Mouse (Mus musculus): ENCODE results near the gene Gpr162. TPM values are rescaled to one million over a fixed set of nuclear protein-coding genes. Genes with fewer than 3 reads are reported as not detected.

Gpr162 gene
- polyA plus RNA-seq (2014; fragmentation: Nextera tagmentation; extraction: Ambion mirVana): 0.59 and 0.72 TPM in 2 replicates

DNA sequence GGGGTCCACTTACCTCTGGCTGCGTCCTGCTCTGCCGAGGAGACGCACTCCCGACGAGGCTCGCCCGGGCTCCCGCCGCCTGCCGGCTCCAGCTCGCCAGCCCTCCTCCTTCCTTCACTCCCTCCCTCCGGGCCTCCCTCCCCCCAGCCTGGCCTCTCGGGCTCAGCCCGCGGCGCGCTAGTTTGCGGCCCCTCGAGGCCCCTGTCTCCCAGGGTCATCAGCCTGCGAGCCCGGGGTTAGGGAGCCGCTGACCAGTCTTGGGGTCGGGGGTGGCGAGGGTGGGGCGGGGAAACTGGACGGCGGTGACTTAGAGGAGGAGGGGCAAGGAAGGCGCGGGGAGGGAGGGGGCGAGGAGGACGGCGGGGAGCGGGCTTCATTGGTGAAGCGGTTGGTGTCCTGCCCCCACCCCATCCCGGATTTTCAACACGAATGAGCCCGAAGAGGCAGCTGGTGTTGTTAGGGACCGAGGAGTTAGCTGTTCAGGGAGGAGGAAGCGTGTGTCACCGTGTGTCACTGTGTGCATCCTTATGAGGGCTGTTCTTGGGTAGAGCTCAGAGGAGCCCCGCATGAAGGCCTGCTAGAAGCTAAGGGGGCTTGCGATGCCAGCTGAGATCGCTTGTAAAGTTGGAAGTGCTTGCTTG is at the start of gene Gpr162:
Gpr162 (minus strand) TSS at position 326 of the 641 bp plus-strand sequence.
- ATAC-seq (replicated peaks; ENCODE audit: insufficient number of reproducible peaks, low FRiP score, low TSS enrichment, low read depth): peak; percentile 36; the same call in 1 of the 2 replicates
- WGBS: 2% methylated on average over 26 of the region's 43 CpGs
- H3K36me3 ChIP-seq (replicated peaks; ENCODE audit: control insufficient read depth, insufficient read depth, low read depth, low read length): no peaks in the 10 kb centered on the region
- H3K27me3 ChIP-seq (ENCODE audit: control insufficient read depth, insufficient read depth, low read length): peaks cover 2% of the 10 kb centered on the region; the same call in 1 of the 2 replicates
- H3K4me1 ChIP-seq (ENCODE audit: control insufficient read depth, insufficient read depth, low read length): peaks cover 10% of the 10 kb centered on the region
- H3K4me2 ChIP-seq (ENCODE audit: low read depth, low read length): peak within 1 kb of the TSS; percentile 98
- peak within 1 kb of the TSS; percentile 71 for H3K9ac ChIP-seq (replicated peaks; ENCODE audit: low read length)
- no peak within 1 kb of the TSS for H3K27ac ChIP-seq (replicated peaks; ENCODE audit: low read depth, low read length)
- H3K4me3 ChIP-seq (ENCODE audit: low read depth, low read length): peak within 1 kb of the TSS; percentile 54
- no peaks in the 10 kb centered on the region for H3K9me3 ChIP-seq (replicated peaks; ENCODE audit: control insufficient read depth, low read length)
- peak; percentile 79 for DNase-seq (ENCODE audit: low spot score)

DNA sequence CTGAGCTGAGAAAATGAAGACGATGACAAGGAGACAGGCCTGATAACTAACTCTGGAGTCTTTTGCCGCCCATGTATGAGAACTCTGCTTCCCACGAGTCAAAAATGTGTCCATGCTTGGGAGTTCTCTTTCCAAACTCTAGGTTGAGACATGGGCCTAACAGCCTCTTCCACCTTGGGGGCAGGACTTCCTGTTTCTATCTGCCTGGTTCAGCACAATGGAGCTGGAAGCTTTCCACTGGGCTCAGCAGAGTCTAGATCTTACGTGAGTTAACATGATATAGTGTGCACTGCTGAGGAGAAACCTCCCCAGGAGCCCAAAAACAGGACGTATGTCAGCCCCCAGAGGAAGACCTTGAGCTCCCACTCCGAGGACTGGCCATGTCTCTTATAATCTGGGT is 49.4 kb upstream of the Gpr162 start:
- Histone ChIP-seq H3K27ac (replicated peaks; ENCODE audit: low read depth, low read length) (no peak overlapping the region), H3K9me3 (replicated peaks; ENCODE audit: control insufficient read depth, low read length) (no peaks in the 10 kb centered on the region), H3K9ac (replicated peaks; ENCODE audit: low read length) (no peak overlapping the region), H3K36me3 (replicated peaks; ENCODE audit: control insufficient read depth, insufficient read depth, low read depth, low read length) (peaks cover 5% of the 10 kb centered on the region; the same call in 1 of the 2 replicates), H3K4me2 (ENCODE audit: low read depth, low read length) (no peak overlapping the region), H3K27me3 (ENCODE audit: control insufficient read depth, insufficient read depth, low read length) (no peaks in the 10 kb centered on the region), H3K4me1 (ENCODE audit: control insufficient read depth, insufficient read depth, low read length) (peaks cover 6% of the 10 kb centered on the region), H3K4me3 (ENCODE audit: low read depth, low read length) (no peak overlapping the region)
- ATAC-seq (replicated peaks; ENCODE audit: insufficient number of reproducible peaks, low FRiP score, low TSS enrichment, low read depth) (no peak), DNase-seq (ENCODE audit: low spot score) (no peak)
- WGBS: 72% methylated on average over 6 of the region's 6 CpGs

DNA sequence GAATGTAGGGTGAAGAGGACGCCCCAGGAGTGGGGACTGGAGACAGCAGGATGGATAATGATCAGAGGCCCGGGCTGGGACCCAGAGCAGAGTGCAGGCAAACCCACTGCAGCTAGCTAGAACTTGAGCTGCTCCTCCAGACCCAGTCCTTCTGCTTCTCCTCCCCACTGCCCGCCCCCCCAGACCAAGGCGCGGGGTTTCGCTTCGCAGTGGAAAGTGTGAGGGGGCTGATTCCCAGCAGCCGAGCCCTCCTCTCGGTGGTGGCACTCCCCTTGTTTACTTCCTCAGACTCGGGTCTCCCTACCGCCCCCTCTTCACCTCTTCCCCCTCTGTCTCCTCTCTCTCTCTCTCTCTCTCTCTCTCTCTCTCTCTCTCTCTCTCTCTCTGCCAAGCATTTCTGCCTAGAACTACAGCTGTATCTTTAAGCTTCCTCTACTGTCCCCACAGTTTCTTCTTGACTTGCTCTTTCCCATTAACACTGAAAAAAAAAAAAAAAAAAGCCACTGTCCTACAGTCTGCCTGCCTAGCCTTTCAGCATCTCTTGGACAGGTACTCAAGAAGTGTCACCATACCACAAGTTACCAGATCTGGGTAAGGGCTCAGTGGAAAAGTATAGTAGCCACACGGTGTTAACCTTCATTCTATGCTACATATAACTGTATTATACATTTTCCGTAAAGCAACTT is 47.9 kb upstream of the Gpr162 start, which contains the start of gene Lag3:
Lag3 (minus strand) TSS at position 173 of the 686 bp plus-strand sequence.
- WGBS: 19% methylated on average over 13 of the region's 13 CpGs
- Histone ChIP-seq H3K4me1 (ENCODE audit: control insufficient read depth, insufficient read depth, low read length) (peaks cover 6% of the 10 kb centered on the region), H3K9me3 (replicated peaks; ENCODE audit: control insufficient read depth, low read length) (no peaks in the 10 kb centered on the region), H3K36me3 (replicated peaks; ENCODE audit: control insufficient read depth, insufficient read depth, low read depth, low read length) (peaks cover 5% of the 10 kb centered on the region; the same call in 1 of the 2 replicates), H3K4me3 (ENCODE audit: low read depth, low read length) (no peak within 1 kb of the TSS), H3K27ac (replicated peaks; ENCODE audit: low read depth, low read length) (no peak within 1 kb of the TSS), H3K9ac (replicated peaks; ENCODE audit: low read length) (no peak within 1 kb of the TSS), H3K27me3 (ENCODE audit: control insufficient read depth, insufficient read depth, low read length) (no peaks in the 10 kb centered on the region), H3K4me2 (ENCODE audit: low read depth, low read length) (no peak within 1 kb of the TSS)
- DNase-seq (ENCODE audit: low spot score): no peak
- no peak for ATAC-seq (replicated peaks; ENCODE audit: insufficient number of reproducible peaks, low FRiP score, low TSS enrichment, low read depth)

DNA sequence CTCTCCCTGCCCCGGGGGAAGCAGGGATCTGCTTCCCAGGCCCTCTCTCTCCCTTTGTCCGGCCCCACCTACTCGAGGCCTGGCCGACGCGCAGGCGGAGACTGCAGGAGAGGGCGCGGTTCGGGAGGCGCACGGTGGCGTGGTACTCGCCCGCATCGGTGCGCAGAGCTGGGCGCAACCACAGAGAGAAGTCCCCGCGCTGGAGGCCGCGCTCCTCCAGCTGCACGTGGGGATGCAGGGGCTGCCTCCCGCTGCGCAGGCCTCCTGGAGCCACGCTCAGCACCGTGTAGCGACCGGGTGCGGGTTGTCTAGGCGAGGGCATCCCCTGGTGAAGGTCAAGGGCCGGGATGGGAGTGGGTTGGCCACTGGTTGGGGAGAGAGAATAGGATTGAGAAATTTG is 46.2 kb upstream of the Gpr162 start:
- H3K27ac ChIP-seq (replicated peaks; ENCODE audit: low read depth, low read length): no peak overlapping the region
- no peaks in the 10 kb centered on the region; the same call in 1 of the 2 replicates for H3K4me1 ChIP-seq (ENCODE audit: control insufficient read depth, insufficient read depth, low read length)
- H3K27me3 ChIP-seq (ENCODE audit: control insufficient read depth, insufficient read depth, low read length): no peaks in the 10 kb centered on the region
- H3K4me2 ChIP-seq (ENCODE audit: low read depth, low read length): peak overlapping the region; percentile 38
- 2% methylated on average over 32 of the region's 32 CpGs for WGBS
- H3K9ac ChIP-seq (replicated peaks; ENCODE audit: low read length): peak overlapping the region; percentile 56
- H3K36me3 ChIP-seq (replicated peaks; ENCODE audit: control insufficient read depth, insufficient read depth, low read depth, low read length): peaks cover 5% of the 10 kb centered on the region; the same call in 1 of the 2 replicates
- H3K9me3 ChIP-seq (replicated peaks; ENCODE audit: control insufficient read depth, low read length): no peaks in the 10 kb centered on the region
- DNase-seq (ENCODE audit: low spot score) (peak; percentile 47), ATAC-seq (replicated peaks; ENCODE audit: insufficient number of reproducible peaks, low FRiP score, low TSS enrichment, low read depth) (no peak)
- peak overlapping the region; percentile 20; the same call in 1 of the 2 replicates for H3K4me3 ChIP-seq (ENCODE audit: low read depth, low read length)

DNA sequence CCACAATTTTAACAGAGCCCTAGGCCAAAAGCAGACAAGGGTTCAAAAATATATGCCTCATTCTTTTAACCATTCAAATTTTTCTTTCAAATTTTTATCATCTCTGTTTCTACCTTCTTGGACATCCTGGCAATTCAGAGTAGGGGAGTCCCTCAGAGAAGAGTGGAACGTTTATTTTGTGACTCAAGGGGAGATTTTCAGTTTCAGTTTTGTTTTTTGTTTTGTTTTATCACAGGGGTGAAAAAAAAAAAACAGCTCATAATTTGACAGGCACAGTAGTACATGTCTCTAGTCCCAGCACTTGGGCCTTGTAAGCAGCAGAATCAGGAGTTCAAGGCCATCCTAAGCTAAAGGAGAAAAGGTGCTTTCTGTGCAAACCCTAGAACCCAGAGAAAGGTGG is 44.0 kb upstream of the Gpr162 start:
- WGBS: 86% methylated on average over 1 of the region's 1 CpGs
- no peak for ATAC-seq (replicated peaks; ENCODE audit: insufficient number of reproducible peaks, low FRiP score, low TSS enrichment, low read depth)

DNA sequence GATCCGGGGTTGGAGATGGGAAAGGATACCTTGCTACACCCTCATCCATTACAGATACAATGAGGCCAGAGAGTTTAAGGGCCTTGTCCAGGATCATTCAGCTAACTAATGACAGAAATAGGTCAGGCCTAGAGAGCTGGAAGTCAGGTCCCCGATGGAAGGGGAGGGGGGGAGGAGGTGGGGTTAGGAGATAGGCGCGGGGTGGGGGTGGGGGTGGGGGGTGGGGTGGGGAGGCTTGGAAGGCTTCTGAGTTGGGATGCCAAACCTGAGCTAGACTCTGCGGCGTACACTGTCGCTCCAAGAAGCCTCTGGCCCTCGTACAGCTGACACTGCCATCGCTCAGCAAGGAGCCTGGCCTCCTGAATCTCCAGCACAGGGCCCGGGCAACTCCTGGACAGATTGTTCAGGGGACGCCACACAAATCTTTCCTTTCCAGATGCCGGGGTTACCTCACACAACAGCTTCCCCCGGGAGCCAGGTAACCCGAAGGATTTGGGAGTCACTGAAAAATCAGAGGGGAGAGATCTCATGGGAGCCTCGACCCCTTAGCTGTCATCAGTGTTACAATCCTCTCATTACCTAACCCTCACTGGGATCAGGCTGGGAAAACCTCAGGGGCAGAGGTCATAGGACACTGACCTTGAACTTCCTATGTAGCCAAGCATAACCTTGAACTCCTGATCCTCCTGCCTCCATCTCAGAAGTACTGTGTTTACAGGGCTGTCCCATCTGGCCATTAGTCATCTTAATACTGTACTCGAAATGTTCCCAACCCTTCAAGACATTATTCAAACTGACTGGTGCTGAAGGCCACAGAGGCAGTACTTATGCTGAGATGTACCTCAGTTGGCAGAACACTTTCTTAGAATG is 41.4 kb upstream of the Gpr162 start:
- 30% methylated on average over 16 of the region's 16 CpGs for WGBS
- Histone ChIP-seq H3K36me3 (replicated peaks; ENCODE audit: control insufficient read depth, insufficient read depth, low read depth, low read length) (no peaks in the 10 kb centered on the region), H3K4me1 (ENCODE audit: control insufficient read depth, insufficient read depth, low read length) (peaks cover 3% of the 10 kb centered on the region; the same call in 1 of the 2 replicates), H3K9ac (replicated peaks; ENCODE audit: low read length) (peak overlapping the region; percentile 82), H3K4me3 (ENCODE audit: low read depth, low read length) (peak overlapping the region; percentile 41; the same call in 1 of the 2 replicates), H3K27ac (replicated peaks; ENCODE audit: low read depth, low read length) (peak overlapping the region; percentile 92), H3K27me3 (ENCODE audit: control insufficient read depth, insufficient read depth, low read length) (no peaks in the 10 kb centered on the region), H3K4me2 (ENCODE audit: low read depth, low read length) (peak overlapping the region; percentile 77), H3K9me3 (replicated peaks; ENCODE audit: control insufficient read depth, low read length) (no peaks in the 10 kb centered on the region)
- ATAC-seq (replicated peaks; ENCODE audit: insufficient number of reproducible peaks, low FRiP score, low TSS enrichment, low read depth): no peak
- DNase-seq (ENCODE audit: low spot score): no peak

More for the DNA sequence above, 44.0 kb upstream of the Gpr162 start:
- Histone ChIP-seq H3K27me3 (ENCODE audit: control insufficient read depth, insufficient read depth, low read length) (no peaks in the 10 kb centered on the region), H3K27ac (replicated peaks; ENCODE audit: low read depth, low read length) (no peak overlapping the region), H3K36me3 (replicated peaks; ENCODE audit: control insufficient read depth, insufficient read depth, low read depth, low read length) (no peaks in the 10 kb centered on the region), H3K9me3 (replicated peaks; ENCODE audit: control insufficient read depth, low read length) (no peaks in the 10 kb centered on the region), H3K4me3 (ENCODE audit: low read depth, low read length) (no peak overlapping the region), H3K9ac (replicated peaks; ENCODE audit: low read length) (no peak overlapping the region), H3K4me1 (ENCODE audit: control insufficient read depth, insufficient read depth, low read length) (peaks cover 3% of the 10 kb centered on the region; the same call in 1 of the 2 replicates), H3K4me2 (ENCODE audit: low read depth, low read length) (no peak overlapping the region)
- DNase-seq (ENCODE audit: low spot score): no peak

DNA sequence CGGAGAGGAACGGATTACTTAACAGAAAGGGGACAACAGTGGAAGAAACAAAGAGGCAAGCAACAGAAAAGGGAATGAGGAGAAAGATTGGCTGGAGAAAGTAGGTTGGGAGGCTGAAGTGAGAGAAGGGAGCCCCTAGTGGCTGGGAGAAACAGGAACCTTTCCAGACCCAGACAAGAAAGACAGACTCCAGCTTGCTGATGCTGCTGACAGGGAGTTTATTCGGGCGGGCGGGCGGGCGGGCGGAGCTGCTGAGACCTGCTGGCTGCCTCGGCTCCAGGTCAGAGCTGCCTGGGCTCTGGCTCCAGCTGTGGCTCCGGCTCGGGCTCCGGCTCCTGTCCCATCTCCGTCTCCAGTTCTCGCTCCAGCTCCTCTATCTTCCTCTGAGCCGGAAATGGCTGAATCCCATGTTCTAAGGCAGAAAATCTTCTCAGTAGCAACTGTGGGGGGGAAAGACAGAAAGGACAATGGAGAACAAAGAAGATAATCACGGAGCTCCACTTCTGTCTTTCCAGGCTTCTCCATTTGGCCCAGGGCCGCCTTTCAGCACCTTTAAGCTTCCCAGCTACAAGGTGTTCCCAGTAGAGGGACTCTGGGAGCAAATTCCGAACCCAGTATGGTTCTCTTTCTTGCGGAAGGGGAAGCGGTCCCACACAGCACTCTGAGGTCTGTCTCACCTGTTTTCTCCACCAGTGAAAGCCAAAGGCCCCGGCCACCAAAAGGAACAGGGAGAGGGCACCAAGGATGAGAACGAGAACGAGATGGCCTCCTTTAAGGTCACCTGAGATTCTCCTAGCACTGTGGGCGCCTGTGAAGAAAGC is 40.6 kb upstream of the Gpr162 start:
- Histone ChIP-seq H3K36me3 (replicated peaks; ENCODE audit: control insufficient read depth, insufficient read depth, low read depth, low read length) (no peaks in the 10 kb centered on the region), H3K9ac (replicated peaks; ENCODE audit: low read length) (peak overlapping the region; percentile 82), H3K4me2 (ENCODE audit: low read depth, low read length) (peak overlapping the region; percentile 77), H3K4me3 (ENCODE audit: low read depth, low read length) (peak overlapping the region; percentile 41), H3K4me1 (ENCODE audit: control insufficient read depth, insufficient read depth, low read length) (peaks cover 3% of the 10 kb centered on the region; the same call in 1 of the 2 replicates), H3K9me3 (replicated peaks; ENCODE audit: control insufficient read depth, low read length) (no peaks in the 10 kb centered on the region), H3K27ac (replicated peaks; ENCODE audit: low read depth, low read length) (peak overlapping the region; percentile 92), H3K27me3 (ENCODE audit: control insufficient read depth, insufficient read depth, low read length) (no peaks in the 10 kb centered on the region)
- WGBS: 8% methylated on average over 24 of the region's 24 CpGs
- DNase-seq (ENCODE audit: low spot score): peak; percentile 85
- peak; percentile 50 for ATAC-seq (replicated peaks; ENCODE audit: insufficient number of reproducible peaks, low FRiP score, low TSS enrichment, low read depth)
